Comparison of ENCODE assay signal across 18 mouse cellular contexts in the genomic region with DNA sequence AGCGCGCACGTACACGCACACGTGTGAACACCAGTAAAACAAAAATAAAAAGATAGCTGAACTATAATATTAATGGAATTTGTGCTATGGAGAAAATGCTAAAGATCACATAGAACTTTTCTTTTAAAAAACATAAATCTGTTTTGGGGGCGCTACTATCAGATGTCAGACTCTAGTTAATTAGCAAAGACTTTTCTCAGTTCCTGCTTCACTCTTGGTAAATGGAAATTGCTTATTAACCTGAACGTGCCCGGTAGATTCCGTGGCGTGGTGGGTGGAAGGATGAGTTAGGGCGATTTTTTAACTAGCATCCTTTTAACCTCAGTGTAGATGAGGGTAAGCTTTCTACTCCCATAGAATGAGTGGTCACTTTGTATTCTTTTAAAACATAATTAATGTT.
"Had no signal": no experiment of that assay in that cellular context is flagged by ENCODE, and none has a peak within 500 bp of the region (broad histone marks: within the 10 kb centered on the region; RNA-seq: fewer than 3 reads in every experiment).

No protein-coding gene starts in this region.

- H3K27me3 ChIP-seq: midbrain, embryonic 12.5 days; neural tube, embryonic 13.5 days; neural tube, embryonic 15.5 days had no signal

- DNase-seq: lung, embryonic 14.5 days; lung, postnatal 10 days; lung, postnatal 4 days; midbrain, embryonic 14.5 days; retina, postnatal 1 day; right cerebral cortex, adult 18-20 months; right cerebral cortex, postnatal 25 days; right cerebral cortex, postnatal 4 days; spleen, adult 18-20 months; thymus, adult 18-20 months; thymus, postnatal 14 days; thymus, postnatal 36 days had no signal

- H3K4me3 ChIP-seq: midbrain, embryonic 10.5 days; midbrain, embryonic 12.5 days; myocyte; neural tube, embryonic 13.5 days; neural tube, embryonic 15.5 days had no signal

- H3K36me3 ChIP-seq: midbrain, embryonic 10.5 days; midbrain, embryonic 12.5 days; neural tube, embryonic 13.5 days; neural tube, embryonic 15.5 days had no signal

- ATAC-seq: midbrain, embryonic 16.5 days had no signal

- H3K27ac ChIP-seq: midbrain, embryonic 10.5 days; midbrain, embryonic 12.5 days; neural tube, embryonic 13.5 days; neural tube, embryonic 15.5 days had no signal

- H3K9ac ChIP-seq: lung, embryonic 14.5 days; midbrain, embryonic 12.5 days; neural tube, embryonic 13.5 days; neural tube, embryonic 15.5 days had no signal

- H3K4me2 ChIP-seq: lung, embryonic 14.5 days; midbrain, embryonic 12.5 days; neural tube, embryonic 13.5 days; neural tube, embryonic 15.5 days had no signal

- H3K9me3 ChIP-seq: midbrain, embryonic 10.5 days; midbrain, embryonic 12.5 days; neural tube, embryonic 13.5 days; neural tube, embryonic 15.5 days had no signal
